Mouse (Mus musculus) liver, adult 2 months (tissue): ENCODE results near the gene Aim2.

Experiments
- CTCF ChIP-seq: fragments of 200-500 bp; IDR thresholded peaks from 2 replicates; pipeline ENCODE4 v1.5.1; 2011; ENCODE audit warnings: low read depth, low read length, control low read depth
- POLR2A ChIP-seq: fragments of 200-500 bp; IDR thresholded peaks from 2 replicates; pipeline ENCODE4 v1.6.1; 2011; ENCODE audit warnings: low read length, control low read depth; ENCODE audit not compliant: insufficient read depth; ENCODE audit errors: extremely low read depth

DNA sequence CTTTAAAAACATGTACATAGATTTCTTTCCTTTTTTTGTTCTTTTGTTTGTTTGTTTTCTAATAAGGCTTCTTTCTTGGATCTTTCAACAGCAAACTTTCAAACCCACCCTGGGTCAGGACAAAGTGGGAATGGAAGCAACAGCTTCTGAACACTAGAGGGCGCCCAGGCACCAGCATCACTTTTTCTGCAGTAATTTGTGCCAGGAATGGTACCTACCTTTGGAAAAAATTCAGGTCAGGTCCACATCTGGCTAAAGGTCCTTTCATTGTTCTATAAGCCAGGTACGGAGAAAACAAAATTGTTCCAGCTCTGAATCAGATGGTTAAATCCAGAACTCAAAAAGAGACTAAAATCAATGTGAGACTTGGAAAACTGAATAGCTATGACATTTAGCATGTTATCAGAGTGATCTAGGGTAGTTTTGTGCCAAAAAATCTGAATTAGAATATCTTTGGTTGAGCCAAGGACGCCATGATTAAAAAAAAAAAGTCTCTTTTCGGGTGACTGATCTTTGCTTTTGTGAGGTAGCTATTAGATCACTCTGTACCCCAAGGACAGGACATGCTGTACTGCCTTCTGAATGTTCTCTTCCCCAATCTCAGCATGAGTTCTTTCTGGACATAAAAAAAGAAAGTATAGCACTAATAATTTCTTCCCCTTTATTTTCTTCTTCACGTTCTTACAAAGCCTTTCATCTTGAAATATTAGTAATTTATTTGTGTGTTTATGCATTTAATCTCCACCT lies 26.7 kb upstream of the Aim2 start:
- TF ChIP-seq POLR2A (no peak), CTCF (peak; percentile 63; the same call in 1 of the 2 replicates)
